In genomic region chr10:112896636-112897035, GRCm38 (mm10) we compare ENCODE assay signal across 27 mouse cellular contexts. TPM values are rescaled to one million over a fixed set of nuclear protein-coding genes. Genes with fewer than 3 reads are reported as not detected.
DNase-seq lines count a peak whose midpoint lies in the region; ATAC-seq lines count a peak whose summit lies in the region.
"Had no signal": no experiment of that assay in that cellular context is flagged by ENCODE, and none has a peak within 500 bp of the region (broad histone marks: within the 10 kb centered on the region; RNA-seq: fewer than 3 reads in every experiment).

No protein-coding gene starts in this region.

- H3K36me3 ChIP-seq in forebrain, embryonic 13.5 days (ENCODE audit: poor library complexity, severe bottlenecking) = no peaks in the 10 kb centered on the region
- H3K36me3 ChIP-seq in forebrain, embryonic 16.5 days (ENCODE audit: control insufficient read depth, insufficient read depth) = no peaks in the 10 kb centered on the region
- H3K36me3 ChIP-seq in neural tube, embryonic 13.5 days = no peaks in the 10 kb centered on the region
- no peaks in the 10 kb centered on the region for H3K36me3 ChIP-seq in neural tube, embryonic 15.5 days
- H3K36me3 ChIP-seq: G1E; heart, embryonic 13.5 days; kidney, embryonic 15.5 days; neural tube, embryonic 12.5 days; stomach, embryonic 15.5 days had no signal

- no peak overlapping the region for H3K27ac ChIP-seq in forebrain, embryonic 13.5 days
- no peak overlapping the region for H3K27ac ChIP-seq in forebrain, embryonic 16.5 days (ENCODE audit: low read length)
- H3K27ac ChIP-seq in neural tube, embryonic 13.5 days (replicated peaks) = peak overlapping the region; percentile 54; the same call in 1 of the 2 replicates
- H3K27ac ChIP-seq in neural tube, embryonic 15.5 days (replicated peaks) = no peak overlapping the region
- H3K27ac ChIP-seq: gastrocnemius, adult 2 months; heart, embryonic 13.5 days; hindbrain, embryonic 14.5 days; kidney, embryonic 15.5 days; liver, embryonic 14.5 days; macrophage; neural tube, embryonic 12.5 days; stomach, embryonic 15.5 days had no signal

- H3K4me3 ChIP-seq in forebrain, embryonic 13.5 days = no peak overlapping the region
- H3K4me3 ChIP-seq in forebrain, embryonic 16.5 days (replicated peaks; ENCODE audit: low read length) = no peak overlapping the region
- H3K4me3 ChIP-seq in neural tube, embryonic 13.5 days = no peak overlapping the region
- H3K4me3 ChIP-seq in neural tube, embryonic 15.5 days (replicated peaks) = no peak overlapping the region
- H3K4me3 ChIP-seq: gastrocnemius, adult 2 months; heart, embryonic 13.5 days; kidney, embryonic 15.5 days; neural tube, embryonic 12.5 days; stomach, embryonic 15.5 days had no signal

- H3K9ac ChIP-seq in forebrain, embryonic 13.5 days = no peak overlapping the region
- H3K9ac ChIP-seq in forebrain, embryonic 16.5 days (replicated peaks; ENCODE audit: low read depth, low read length) = no peak overlapping the region
- H3K9ac ChIP-seq in neural tube, embryonic 13.5 days = no peak overlapping the region
- no peak overlapping the region for H3K9ac ChIP-seq in neural tube, embryonic 15.5 days (replicated peaks)
- H3K9ac ChIP-seq: heart, embryonic 13.5 days; hindbrain, embryonic 14.5 days; kidney, embryonic 15.5 days; liver, embryonic 14.5 days; neural tube, embryonic 12.5 days; stomach, embryonic 15.5 days had no signal

- no peaks in the 10 kb centered on the region for H3K9me3 ChIP-seq in forebrain, embryonic 13.5 days (replicated peaks)
- no peaks in the 10 kb centered on the region for H3K9me3 ChIP-seq in forebrain, embryonic 16.5 days (ENCODE audit: control insufficient read depth, low read length)
- no peaks in the 10 kb centered on the region for H3K9me3 ChIP-seq in neural tube, embryonic 13.5 days
- no peaks in the 10 kb centered on the region for H3K9me3 ChIP-seq in neural tube, embryonic 15.5 days (replicated peaks)
- H3K9me3 ChIP-seq: G1E; heart, embryonic 13.5 days; kidney, embryonic 15.5 days; neural tube, embryonic 12.5 days; stomach, embryonic 15.5 days had no signal

- H3K4me2 ChIP-seq in forebrain, embryonic 13.5 days = no peak overlapping the region
- H3K4me2 ChIP-seq in forebrain, embryonic 16.5 days (ENCODE audit: low read length) = no peak overlapping the region
- H3K4me2 ChIP-seq in neural tube, embryonic 13.5 days = no peak overlapping the region
- no peak overlapping the region for H3K4me2 ChIP-seq in neural tube, embryonic 15.5 days
- H3K4me2 ChIP-seq: heart, embryonic 13.5 days; hindbrain, embryonic 14.5 days; kidney, embryonic 15.5 days; neural tube, embryonic 12.5 days; stomach, embryonic 15.5 days had no signal

- peak; percentile 8 for DNase-seq in embryo, embryonic 10 days (ENCODE audit: low spot score)
- no peak for DNase-seq in embryo, embryonic 9.5 days (ENCODE audit: extremely low spot score)
- DNase-seq in hindlimb bud, embryonic 11.5 days (ENCODE audit: extremely low spot score, low read depth, low spot score) = peak; percentile 16
- DNase-seq in gastrocnemius, postnatal 10 days = no peak
- DNase-seq: adrenal gland, postnatal 36 days; cerebellum, adult 8-10 months; cerebellum, postnatal 25 days; gastrocnemius, adult 2 months; heart, postnatal 10 days; kidney, adult 18-20 months; kidney, postnatal 25 days; liver; lung, adult 2 months; lung, postnatal 10 days; right cerebral cortex, postnatal 25 days had no signal

- peak; percentile 33; the same call in 1 of the 2 replicates for ATAC-seq in forebrain, embryonic 13.5 days
- ATAC-seq in forebrain, embryonic 16.5 days = no peak
- ATAC-seq in neural tube, embryonic 13.5 days (ENCODE audit: low read depth) = no peak
- ATAC-seq in neural tube, embryonic 15.5 days (ENCODE audit: low FRiP score) = no peak

- 0 out of 2 replicates have a peak, but pooled peaks cover 6% of the 10 kb centered on the region for H3K4me1 ChIP-seq in forebrain, embryonic 13.5 days
- no peaks in the 10 kb centered on the region for H3K4me1 ChIP-seq in forebrain, embryonic 16.5 days (replicated peaks; ENCODE audit: control insufficient read depth, insufficient read depth, low read length)
- no peaks in the 10 kb centered on the region; the same call in 1 of the 2 replicates for H3K4me1 ChIP-seq in neural tube, embryonic 13.5 days (replicated peaks)
- 0 out of 2 replicates have a peak, but pooled peaks cover 6% of the 10 kb centered on the region for H3K4me1 ChIP-seq in neural tube, embryonic 15.5 days
- H3K4me1 ChIP-seq: heart, embryonic 13.5 days; kidney, embryonic 15.5 days; neural tube, embryonic 12.5 days; stomach, embryonic 15.5 days had no signal

- WGBS in forebrain, embryonic 13.5 days = 30% methylated on average over 4 of the region's 4 CpGs
- WGBS in forebrain, embryonic 16.5 days = 24% methylated on average over 4 of the region's 4 CpGs
- WGBS in neural tube, embryonic 13.5 days = 34% methylated on average over 4 of the region's 4 CpGs
- 32% methylated on average over 4 of the region's 4 CpGs for WGBS in neural tube, embryonic 15.5 days

- H3K27me3 ChIP-seq in forebrain, embryonic 13.5 days = no peaks in the 10 kb centered on the region
- H3K27me3 ChIP-seq in forebrain, embryonic 16.5 days (replicated peaks; ENCODE audit: control insufficient read depth, insufficient read depth, low read length) = no peaks in the 10 kb centered on the region
- no peaks in the 10 kb centered on the region for H3K27me3 ChIP-seq in neural tube, embryonic 13.5 days
- no peaks in the 10 kb centered on the region for H3K27me3 ChIP-seq in neural tube, embryonic 15.5 days (replicated peaks)
- H3K27me3 ChIP-seq: heart, embryonic 13.5 days; kidney, embryonic 15.5 days; neural tube, embryonic 12.5 days; stomach, embryonic 15.5 days had no signal

RNA-seq across cellular contexts. Expression of gene Atxn7l3b, which starts 32.2 kb away (rescaled TPM):
- 358 and 389 TPM in 2 replicates for polyA plus RNA-seq in forebrain, embryonic 13.5 days (2015; fragmentation: Nextera tagmentation; extraction: Ambion mirVana)
- polyA plus RNA-seq in forebrain, embryonic 16.5 days (2015; fragmentation: Nextera tagmentation; extraction: Ambion mirVana) = 349 and 369 TPM in 2 replicates
- 442 and 447 TPM in 2 replicates for polyA plus RNA-seq in neural tube, embryonic 13.5 days (2015; fragmentation: Nextera tagmentation; extraction: Ambion mirVana)
- polyA plus RNA-seq in neural tube, embryonic 15.5 days (2015; fragmentation: Nextera tagmentation; extraction: Ambion mirVana) = 353 and 375 TPM in 2 replicates
- 10 to 100 TPM; 46.5 to 49.1 TPM for total RNA-seq in gastrocnemius, postnatal 10 days (2021)

Comparison
In these comparisons a context has a peak if more than half of its experiments do, and no peak if none do; other contexts are left out.
1. DNase-seq: peak in embryo, embryonic 10 days (single experiment) and hindlimb bud, embryonic 11.5 days (single experiment); none in embryo, embryonic 9.5 days (single experiment) and gastrocnemius, postnatal 10 days (single experiment).